Mouse (Mus musculus) naive thymus-derived CD4-positive, alpha-beta T cell, adult 2 months (primary cell): Measurements from ENCODE around the gene Elane.

Experiments used
- DNase-seq: peaks from one replicate; pipeline ENCODE4 v3.0.0-alpha.2; 2011; ENCODE audit warnings: low read depth

Gene Elane

GRCm38 (mm10) chr10:79886054-79886453 lies at the start of gene Elane:
Gene Elane (plus strand): TSS chr10:79886247.
- no peak for DNase-seq

GRCm38 (mm10) chr10:79836918-79837317 lies 49.1 kb upstream of the Elane start:
- DNase-seq: peak; percentile 37

- DNase-seq: no peak
Observed at GRCm38 (mm10) chr10:79838151-79838550, 47.9 kb upstream of the Elane start.

- DNase-seq: peak; percentile 16
Observed at GRCm38 (mm10) chr10:79840091-79840490, 46.0 kb upstream of the Elane start.

- DNase-seq: peak; percentile 48
Observed at GRCm38 (mm10) chr10:79840644-79841551, 45.1 kb upstream of the Elane start.

- DNase-seq: no peak
Observed at GRCm38 (mm10) chr10:79842322-79842721, 43.7 kb upstream of the Elane start.

GRCm38 (mm10) chr10:79843476-79843875 lies 42.6 kb upstream of the Elane start:
- no peak for DNase-seq

- no peak for DNase-seq
Observed at GRCm38 (mm10) chr10:79846553-79846952, 39.5 kb upstream of the Elane start.

GRCm38 (mm10) chr10:79849941-79850628 lies 36.0 kb upstream of the Elane start:
- peak; percentile 65 for DNase-seq

GRCm38 (mm10) chr10:79851653-79852052 lies 34.4 kb upstream of the Elane start:
- DNase-seq: peak; percentile 29

- DNase-seq: peak; percentile 64
Observed at GRCm38 (mm10) chr10:79852107-79852789, 33.8 kb upstream of the Elane start.

- no peak for DNase-seq
Observed at GRCm38 (mm10) chr10:79852827-79853226, 33.2 kb upstream of the Elane start.

- DNase-seq: no peak
Observed at GRCm38 (mm10) chr10:79853392-79853791, 32.7 kb upstream of the Elane start.

- DNase-seq: peak; percentile 100
Observed at GRCm38 (mm10) chr10:79853860-79854795, 31.9 kb upstream of the Elane start, which contains the start of gene Ptbp1. Gene Ptbp1 (plus strand): TSS chr10:79854427.

GRCm38 (mm10) chr10:79854801-79855541 lies 31.1 kb upstream of the Elane start:
- peak; percentile 89 for DNase-seq

GRCm38 (mm10) chr10:79855558-79856184 lies 30.4 kb upstream of the Elane start:
- peak; percentile 61 for DNase-seq

GRCm38 (mm10) chr10:79856280-79856679 lies 29.8 kb upstream of the Elane start:
- peak; percentile 32 for DNase-seq

- DNase-seq: peak; percentile 36
Observed at GRCm38 (mm10) chr10:79856704-79857451, 29.2 kb upstream of the Elane start.

- DNase-seq: peak; percentile 78
Observed at GRCm38 (mm10) chr10:79857452-79857811, 28.6 kb upstream of the Elane start.
